Mouse (Mus musculus) CH12.LX (cell line): ENCODE results near the gene Slc35f2. TPM values are rescaled to one million over a fixed set of nuclear protein-coding genes. Genes with fewer than 3 reads are reported as not detected.

Experiments used
- DNase-seq: peaks from one replicate; pipeline ENCODE4 v3.0.0-alpha.2; 2013; ENCODE audit errors: extremely low read depth
- H3K27ac ChIP-seq: 2 replicates; pipeline ENCODE4 v1.5.1; 2012; ENCODE audit warnings: low read depth, mild to moderate bottlenecking, control low read depth, moderate library complexity; ENCODE audit not compliant: insufficient read depth
- H3K27me3 ChIP-seq: replicated peaks from 2 replicates; pipeline ENCODE3; 2012; ENCODE audit warnings: inconsistent platforms
- H3K36me3 ChIP-seq, 2 experiments: replicated peaks in 1 of 2; 2 replicates each; pipeline versions ENCODE3 to v1.6.1; 2012; ENCODE audit warnings: inconsistent platforms in 1 of 2, low read length in 1 of 2, mild to moderate bottlenecking in 1 of 2, mixed read lengths in 1 of 2, moderate library complexity in 1 of 2; ENCODE audit not compliant: control insufficient read depth in 1 of 2, insufficient read depth in 1 of 2
- H3K4me1 ChIP-seq, 2 experiments: 2 replicates each; pipeline ENCODE4 v1.6.1; 2012; ENCODE audit warnings: inconsistent platforms in 1 of 2, moderate library complexity in 1 of 2; ENCODE audit not compliant: insufficient read depth in 2 of 2, control insufficient read depth in 1 of 2
- H3K4me2 ChIP-seq: 2 replicates; pipeline ENCODE4 v1.6.1; 2012; ENCODE audit warnings: low read depth, mild to moderate bottlenecking, control low read depth; ENCODE audit not compliant: poor library complexity, insufficient read depth, severe bottlenecking
- H3K4me3 ChIP-seq, 3 experiments: fragments of 150-350 bp in 1 of 3; sonication (generic) in 1 of 3; replicated peaks in 1 of 3; 2 replicates each; pipeline versions ENCODE3 to v1.5.1; 2011 to 2012; ENCODE audit warnings: low read depth in 2 of 3, low read length in 2 of 3, mild to moderate bottlenecking in 2 of 3, moderate library complexity in 2 of 3, control low read depth in 1 of 3, improper control_type of control experiment in 1 of 3, inconsistent platforms in 1 of 3, mixed read lengths in 1 of 3; ENCODE audit not compliant: poor library complexity in 1 of 3
- H3K79me2 ChIP-seq: replicated peaks from 2 replicates; pipeline ENCODE4 v1.6.1; 2012; ENCODE audit warnings: mild to moderate bottlenecking, moderate library complexity; ENCODE audit not compliant: control insufficient read depth, poor library complexity, insufficient read depth, severe bottlenecking; ENCODE audit errors: extremely low read depth
- H3K9ac ChIP-seq: 2 replicates; pipeline ENCODE4 v1.6.1; 2012; ENCODE audit warnings: low read depth, mild to moderate bottlenecking, control low read depth, moderate library complexity; ENCODE audit not compliant: insufficient read depth
- H3K9me3 ChIP-seq: replicated peaks from 2 replicates; pipeline ENCODE3; 2012; ENCODE audit warnings: low read length, inconsistent platforms, mixed read lengths
- BHLHE40 ChIP-seq: IDR thresholded peaks from 2 replicates; pipeline ENCODE4 v1.6.1; 2011; ENCODE audit warnings: mild to moderate bottlenecking, low read depth, low read length, improper control_type of control experiment
- CHD2 ChIP-seq: IDR thresholded peaks from 2 replicates; pipeline ENCODE4 v1.6.1; 2011; ENCODE audit warnings: low read length, improper control_type of control experiment
- CTCF ChIP-seq, 2 experiments: IDR thresholded peaks in 1 of 2; conservative IDR thresholded peaks in 1 of 2; 2 replicates each; pipeline ENCODE4 v1.5.1; 2011 to 2012; ENCODE audit warnings: low read depth in 2 of 2, low read length in 2 of 2, improper control_type of control experiment in 1 of 2, inconsistent platforms in 1 of 2, mild to moderate bottlenecking in 1 of 2, moderate library complexity in 1 of 2
- E2F4 ChIP-seq: IDR thresholded peaks from 2 replicates; pipeline ENCODE4 v1.6.1; 2011; ENCODE audit warnings: low read depth, low read length, improper control_type of control experiment; ENCODE audit not compliant: insufficient replicate concordance
- EP300 ChIP-seq: IDR thresholded peaks from 2 replicates; pipeline ENCODE4 v1.6.1; 2011; ENCODE audit warnings: low read length, improper control_type of control experiment
- GABPA ChIP-seq: IDR thresholded peaks from 2 replicates; pipeline ENCODE4 v1.6.1; 2012; ENCODE audit warnings: low read depth, low read length, improper control_type of control experiment, inconsistent platforms; ENCODE audit not compliant: insufficient replicate concordance
- HCFC1 ChIP-seq: IDR thresholded peaks from 2 replicates; pipeline ENCODE4 v1.6.1; 2012; ENCODE audit warnings: low read depth, mild to moderate bottlenecking, inconsistent platforms, low read length, improper control_type of control experiment
- IRF4 ChIP-seq: IDR thresholded peaks from 2 replicates; pipeline ENCODE4 v1.6.1; 2014; ENCODE audit warnings: low read depth, mild to moderate bottlenecking, inconsistent platforms, low read length, improper control_type of control experiment
- KAT2A ChIP-seq: IDR thresholded peaks from 2 replicates; pipeline ENCODE4 v1.6.1; 2012; ENCODE audit warnings: low read length, improper control_type of control experiment, inconsistent platforms; ENCODE audit not compliant: insufficient replicate concordance
- MAFK ChIP-seq: IDR thresholded peaks from 2 replicates; pipeline ENCODE4 v1.6.1; 2011; ENCODE audit warnings: low read length, improper control_type of control experiment; ENCODE audit not compliant: insufficient replicate concordance
- MAZ ChIP-seq: IDR thresholded peaks from 2 replicates; pipeline ENCODE4 v1.6.1; 2012; ENCODE audit warnings: low read depth, mild to moderate bottlenecking, inconsistent platforms, low read length, improper control_type of control experiment, moderate library complexity
- MXI1 ChIP-seq: IDR thresholded peaks from 2 replicates; pipeline ENCODE4 v1.6.1; 2011; ENCODE audit warnings: mild to moderate bottlenecking, low read depth, low read length, improper control_type of control experiment
- NELFE ChIP-seq: IDR thresholded peaks from 2 replicates; pipeline ENCODE4 v1.6.1; 2011; ENCODE audit warnings: low read depth, low read length, improper control_type of control experiment
- POLR2A ChIP-seq: IDR thresholded peaks from 2 replicates; pipeline ENCODE4 v1.6.1; 2011; ENCODE audit warnings: low read depth, mild to moderate bottlenecking, improper control_type of control experiment, low read length
- RAD21 ChIP-seq: IDR thresholded peaks from 2 replicates; pipeline ENCODE4 v1.6.1; 2011; ENCODE audit warnings: low read depth, mild to moderate bottlenecking, low read length, improper control_type of control experiment, moderate library complexity
- TCF12 ChIP-seq: IDR thresholded peaks from 2 replicates; pipeline ENCODE4 v1.6.1; 2014; ENCODE audit warnings: low read depth, mild to moderate bottlenecking, inconsistent platforms, low read length, improper control_type of control experiment
- UBTF ChIP-seq: IDR thresholded peaks from 2 replicates; pipeline ENCODE4 v1.6.1; 2012; ENCODE audit warnings: low read depth, mild to moderate bottlenecking, inconsistent platforms, low read length, improper control_type of control experiment, moderate library complexity
- USF1 ChIP-seq: IDR thresholded peaks from 2 replicates; pipeline ENCODE4 v1.6.1; 2014; ENCODE audit warnings: low read depth, mild to moderate bottlenecking, inconsistent platforms, low read length, improper control_type of control experiment
- USF2 ChIP-seq: conservative IDR thresholded peaks from 2 replicates; pipeline ENCODE4 v1.6.1; 2011; ENCODE audit warnings: low read depth, low read length, improper control_type of control experiment
- ZMIZ1 ChIP-seq: IDR thresholded peaks from 2 replicates; pipeline ENCODE4 v1.6.1; 2012; ENCODE audit warnings: low read depth, mild to moderate bottlenecking, inconsistent platforms, low read length, improper control_type of control experiment
- ZNF384 ChIP-seq: IDR thresholded peaks from 2 replicates; pipeline ENCODE4 v1.6.1; 2012; ENCODE audit warnings: low read depth, low read length, improper control_type of control experiment, inconsistent platforms
- dilution Hi-C: fragments of 300-500 bp; cut with MboI; formaldehyde crosslinking; loops from 2 replicates; pipeline ENCODE4 v1.14.3; 2020; ENCODE audit warnings: low sequenced_read_pairs; ENCODE audit not compliant: extremely low pct_unique_long_range_greater_than_20kb, extremely low pct_ligation_motif_present
- in situ Hi-C: fragments of 300-500 bp; cut with MboI; formaldehyde crosslinking; loops from 3 replicates; pipeline ENCODE4 v1.14.3; 2019; ENCODE audit warnings: low sequenced_read_pairs, low pct_ligation_motif_present, low pct_unique_long_range_greater_than_20kb, mixed read lengths
- polyA plus RNA-seq: library from polyadenylated mRNA; unstranded; fragments of >175 nt; gene quantifications from 2 replicates; pipeline ENCODE4 v1.2.1, GENCODE M21; 2012; ENCODE audit warnings: low read depth; ENCODE audit not compliant: insufficient read length
- total RNA-seq, 2 experiments: library from RNA; depleted of rRNA; stranded (reverse); fragments of 300-350 nt in 1 of 2; fragments of >200 nt in 1 of 2; gene quantifications; 2 replicates each; pipeline ENCODE4 v1.2.3; 2012 to 2014

The Slc35f2 gene
- total and polyA plus RNA-seq, 3 experiments, result 0.13 to 3.1 (median 0.47) TPM

- Histone ChIP-seq H3K4me1 (no peaks in the 10 kb centered on the region), H3K9me3 (no peaks in the 10 kb centered on the region), H3K4me2 (no peak overlapping the region), H3K4me3 (no peak overlapping the region), H3K79me2 (no peaks in the 10 kb centered on the region), H3K9ac (no peak overlapping the region), H3K27me3 (no peaks in the 10 kb centered on the region)
- no peak for DNase-seq
- dilution Hi-C loops, result no loop called here
- TF ChIP-seq USF1 (no peak), BHLHE40 (no peak), GABPA (no peak), HCFC1 (no peak), TCF12 (no peak)
- TF ChIP-seq, all 38 proteins: peak for 0
- Histone ChIP-seq H3K27ac (no peak overlapping the region), H3K36me3 (no peaks in the 10 kb centered on the region)
- in situ Hi-C loops, result no loop called here
Observed at GRCm38 (mm10) chr9:53754801-53755200, 16.5 kb upstream of the Slc35f2 start.

- Histone ChIP-seq H3K27ac (no peak overlapping the region), H3K79me2 (no peaks in the 10 kb centered on the region), H3K9me3 (no peaks in the 10 kb centered on the region), H3K27me3 (no peaks in the 10 kb centered on the region), H3K4me3 (no peak overlapping the region), H3K4me2 (no peak overlapping the region), H3K9ac (no peak overlapping the region), H3K4me1 (no peaks in the 10 kb centered on the region), H3K36me3 (no peaks in the 10 kb centered on the region)
- in situ Hi-C loops, result no loop called here
- DNase-seq, result no peak
- TF ChIP-seq MXI1, result no peak
- dilution Hi-C loops, result no loop called here
Observed at GRCm38 (mm10) chr9:53758142-53758541, 13.2 kb upstream of the Slc35f2 start.

GRCm38 (mm10) chr9:53764697-53765096, 6.6 kb upstream of the Slc35f2 start:
- Histone ChIP-seq H3K36me3 (no peaks in the 10 kb centered on the region), H3K27ac (no peak overlapping the region), H3K79me2 (no peaks in the 10 kb centered on the region), H3K9ac (no peak overlapping the region), H3K4me1 (no peaks in the 10 kb centered on the region), H3K27me3 (no peaks in the 10 kb centered on the region), H3K4me2 (no peak overlapping the region), H3K4me3 (no peak overlapping the region), H3K9me3 (no peaks in the 10 kb centered on the region)
- dilution Hi-C loops, result no loop called here
- in situ Hi-C loops, result no loop called here
- no peak for DNase-seq
- no peak for TF ChIP-seq KAT2A
- TF ChIP-seq UBTF, result no peak
- TF ChIP-seq IRF4, result no peak
- no peak for TF ChIP-seq RAD21
- TF ChIP-seq POLR2A, result no peak
- no peak for TF ChIP-seq TCF12
- TF ChIP-seq CHD2, result no peak
- TF ChIP-seq EP300, result no peak
- TF ChIP-seq ZMIZ1, result no peak
- TF ChIP-seq MXI1, result no peak
- TF ChIP-seq GABPA, result no peak
- no peak for TF ChIP-seq MAFK
- TF ChIP-seq NELFE, result no peak
- no peak for TF ChIP-seq CTCF (conservative IDR thresholded peaks at IDR 0.05 in 1 of 2, IDR thresholded peaks at IDR 0.05 in 1 of 2; ENCODE audit: low read depth in 2 of 2, low read length in 2 of 2)
- TF ChIP-seq USF2, result no peak
- no peak for TF ChIP-seq BHLHE40
- TF ChIP-seq MAZ, result no peak
- no peak for TF ChIP-seq E2F4
- no peak for TF ChIP-seq ZNF384
